Mouse (Mus musculus) olfactory bulb, adult 2 months (tissue): ENCODE results near the gene Slc7a1.

Experiments used
- CTCF ChIP-seq: fragments of 200-500 bp; IDR thresholded peaks from 2 replicates; pipeline ENCODE4 v1.5.1; 2012; ENCODE audit warnings: low read depth, mild to moderate bottlenecking, low read length, moderate library complexity; ENCODE audit not compliant: insufficient read depth
- POLR2A ChIP-seq: fragments of 200-500 bp; IDR thresholded peaks from 2 replicates; pipeline ENCODE4 v1.6.1; 2012; ENCODE audit warnings: mild to moderate bottlenecking, low read depth, low read length, moderate library complexity; ENCODE audit not compliant: insufficient read depth

- TF ChIP-seq CTCF (no peak), POLR2A (no peak)
Observed at GRCm38 (mm10) chr5:148399660-148400443, at the start of gene Slc7a1.
